Mouse (Mus musculus): Measurements from ENCODE around the gene Arrb1. TPM values are rescaled to one million over a fixed set of nuclear protein-coding genes. Genes with fewer than 3 reads are reported as not detected.

The Arrb1 gene
- polyA plus RNA-seq, 1 experiment, result 43.4 TPM

DNA sequence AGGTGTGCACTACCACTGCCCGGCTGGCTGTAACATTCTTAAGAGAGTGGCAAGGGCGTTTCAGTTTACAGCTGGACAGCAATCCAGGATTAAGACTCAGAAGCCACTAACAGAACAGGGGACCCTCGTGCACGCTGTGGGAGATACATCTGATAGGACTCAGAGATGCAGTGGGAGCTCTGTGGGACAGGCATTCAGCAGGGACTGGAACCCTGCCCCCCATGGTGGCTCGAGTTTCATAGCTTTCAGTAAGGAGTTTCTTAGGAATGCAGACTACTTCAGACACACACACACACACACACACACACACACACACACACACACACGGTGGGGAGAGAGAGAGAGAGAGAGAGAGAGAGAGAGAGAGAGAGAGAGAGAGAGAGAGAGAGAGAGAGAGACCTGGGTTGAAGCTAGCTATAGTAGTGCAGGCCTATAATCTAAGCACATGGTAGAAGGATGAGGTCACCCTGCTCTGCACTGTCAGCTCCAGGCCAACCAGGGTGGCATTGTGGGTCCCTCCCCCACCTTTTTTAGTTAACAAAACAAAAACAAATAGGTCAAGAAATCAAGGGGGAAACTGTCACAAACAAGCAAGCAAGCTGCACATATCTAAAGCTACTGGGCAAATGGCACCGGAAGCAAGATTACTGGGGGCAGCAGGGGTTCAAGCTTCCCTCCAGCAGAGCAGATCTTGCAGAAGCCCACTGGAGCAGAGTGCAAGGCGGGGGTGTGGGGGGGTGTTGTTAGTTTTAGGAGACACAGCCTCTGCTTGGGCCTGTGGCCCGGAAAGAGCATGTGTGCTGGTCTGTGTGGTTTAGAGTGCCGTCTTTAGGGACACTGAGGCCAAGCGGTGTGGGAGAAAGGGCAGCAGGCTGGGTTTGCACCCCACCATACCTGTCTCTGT, 12.6 kb downstream of the Arrb1 start:
- Histone ChIP-seq H3K9me3 (peaks cover 13% of the 10 kb centered on the region), H3K27me3 (replicated peaks) (no peaks in the 10 kb centered on the region), H3K4me3 (replicated peaks) (peak overlapping the region; percentile 23), H3K36me3 (replicated peaks; ENCODE audit: low read length) (peaks cover 96% of the 10 kb centered on the region), H3K4me1 (peaks cover 100% of the 10 kb centered on the region)
- TF ChIP-seq FLI1 (IDR thresholded peaks at IDR 0.05; ENCODE audit: low read length), result no peak

DNA sequence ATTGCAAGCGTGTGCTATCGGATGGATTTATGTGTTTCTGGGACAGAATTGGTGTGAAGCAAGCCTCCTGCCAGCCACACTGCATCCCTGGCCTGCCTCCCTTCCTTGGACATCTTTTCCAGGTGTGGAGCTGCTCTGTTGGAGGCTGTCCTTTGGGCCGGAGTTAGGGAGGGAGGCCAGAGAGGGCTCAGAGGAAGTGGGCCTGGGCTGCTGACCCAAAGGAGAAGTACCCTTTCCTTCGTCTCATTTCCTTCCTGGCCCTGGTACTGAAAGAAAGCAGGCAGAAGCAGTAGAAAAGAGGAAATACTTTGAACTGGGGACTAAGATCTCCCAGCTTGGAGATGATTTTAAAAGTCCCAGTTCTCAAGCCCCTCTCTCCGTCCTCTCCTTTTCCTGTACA, 14.4 kb downstream of the Arrb1 start:
- H3K4me3 ChIP-seq (replicated peaks), result peak overlapping the region; percentile 19
- no peaks in the 10 kb centered on the region for H3K27me3 ChIP-seq (replicated peaks)
- H3K4me1 ChIP-seq, result peaks cover 100% of the 10 kb centered on the region
- H3K9me3 ChIP-seq, result peaks cover 13% of the 10 kb centered on the region
- no peak for TF ChIP-seq FLI1 (IDR thresholded peaks at IDR 0.05; ENCODE audit: low read length)
- no peak for TF ChIP-seq GATA1 (IDR thresholded peaks at IDR 0.05; ENCODE audit: borderline replicate concordance, low read length)
- H3K36me3 ChIP-seq (replicated peaks; ENCODE audit: low read length), result peaks cover 97% of the 10 kb centered on the region

DNA sequence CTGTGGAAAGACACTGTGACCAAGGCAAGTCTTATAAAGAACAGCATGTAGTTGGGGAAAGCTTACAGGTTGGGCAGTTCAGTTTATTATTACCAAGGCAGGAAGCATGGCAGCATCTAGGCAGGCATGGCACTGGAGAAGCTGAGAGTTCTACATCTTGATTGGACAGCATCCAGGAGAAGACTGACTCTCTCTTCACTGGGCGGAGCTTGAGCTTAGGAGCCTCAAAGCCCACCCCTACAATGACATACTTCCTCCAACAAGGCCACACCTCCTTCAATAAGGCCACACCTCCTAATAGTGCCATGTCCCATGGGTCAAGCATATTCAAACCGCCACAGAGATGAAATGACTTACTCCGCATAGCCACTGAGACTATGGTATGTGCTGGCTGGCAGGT, 16.4 kb downstream of the Arrb1 start:
- Histone ChIP-seq H3K9me3 (peaks cover 13% of the 10 kb centered on the region), H3K4me3 (replicated peaks) (no peak overlapping the region), H3K36me3 (replicated peaks; ENCODE audit: low read length) (peaks cover 94% of the 10 kb centered on the region), H3K27me3 (replicated peaks) (no peaks in the 10 kb centered on the region), H3K4me1 (peaks cover 100% of the 10 kb centered on the region)
- TF ChIP-seq GATA1 (IDR thresholded peaks at IDR 0.05; ENCODE audit: borderline replicate concordance, low read length) (no peak), FLI1 (IDR thresholded peaks at IDR 0.05; ENCODE audit: low read length) (no peak)

DNA sequence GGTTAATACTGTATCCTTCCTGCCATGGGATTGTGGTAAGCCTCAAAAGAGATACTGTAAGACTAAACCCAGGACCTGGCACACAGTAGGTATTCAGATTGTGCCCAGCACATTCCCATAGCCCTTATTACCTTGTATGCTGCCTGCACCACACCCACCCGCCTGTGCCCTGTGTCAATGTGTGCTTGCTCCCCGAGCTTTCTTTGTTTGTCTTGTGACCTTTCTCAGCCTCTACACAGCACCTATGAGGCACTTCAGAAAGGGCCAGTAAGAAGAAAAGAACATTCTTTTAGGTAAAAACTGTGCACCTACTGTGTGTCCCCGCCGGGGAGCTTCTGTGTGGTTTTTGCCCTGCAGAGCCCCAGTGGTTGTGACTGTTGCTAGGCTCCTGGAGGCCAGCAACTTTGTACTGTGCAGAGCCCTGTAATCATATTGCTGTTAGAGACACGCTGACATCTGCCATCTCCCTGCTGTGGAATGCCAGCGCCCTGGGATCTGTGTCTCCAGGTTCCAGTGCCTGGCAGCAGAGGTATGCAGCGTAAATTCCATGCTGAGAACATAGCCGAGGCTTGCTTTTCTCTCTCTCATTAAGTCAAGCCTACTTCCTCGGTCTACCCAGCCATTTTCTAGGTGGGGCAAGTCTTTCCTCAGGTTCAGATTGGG, 18.1 kb downstream of the Arrb1 start:
- H3K27me3 ChIP-seq (replicated peaks), result no peaks in the 10 kb centered on the region
- no peak overlapping the region for H3K4me3 ChIP-seq (replicated peaks)
- no peak for TF ChIP-seq GATA1 (IDR thresholded peaks at IDR 0.05; ENCODE audit: borderline replicate concordance, low read length)
- TF ChIP-seq FLI1 (IDR thresholded peaks at IDR 0.05; ENCODE audit: low read length), result no peak
- H3K4me1 ChIP-seq, result peaks cover 100% of the 10 kb centered on the region
- peaks cover 13% of the 10 kb centered on the region for H3K9me3 ChIP-seq
- H3K36me3 ChIP-seq (replicated peaks; ENCODE audit: low read length), result peaks cover 98% of the 10 kb centered on the region

DNA sequence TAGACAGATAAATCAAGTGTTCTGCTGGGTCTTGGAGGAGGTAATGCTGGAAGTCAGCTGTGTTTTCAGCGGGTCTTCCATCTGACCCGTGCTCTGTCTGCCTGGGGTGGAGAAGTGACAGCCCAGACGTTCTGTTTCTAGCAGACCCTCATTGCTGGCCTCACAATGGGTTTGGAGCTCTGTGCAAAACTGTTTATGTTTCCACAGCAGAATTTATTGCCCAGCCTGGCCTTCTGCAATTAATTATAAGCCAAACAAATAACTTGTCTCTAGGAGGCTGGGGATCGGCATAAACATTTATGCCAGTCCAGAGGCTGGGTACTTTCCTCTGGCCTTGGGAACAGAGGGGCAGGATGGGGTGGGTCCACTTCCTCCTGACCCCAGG, 18.6 kb downstream of the Arrb1 start:
- Histone ChIP-seq H3K27me3 (replicated peaks) (no peaks in the 10 kb centered on the region), H3K4me1 (peaks cover 98% of the 10 kb centered on the region), H3K36me3 (replicated peaks; ENCODE audit: low read length) (peaks cover 95% of the 10 kb centered on the region), H3K4me3 (replicated peaks) (no peak overlapping the region), H3K9me3 (peaks cover 13% of the 10 kb centered on the region)
- TF ChIP-seq GATA1 (IDR thresholded peaks at IDR 0.05; ENCODE audit: borderline replicate concordance, low read length) (no peak), FLI1 (IDR thresholded peaks at IDR 0.05; ENCODE audit: low read length) (no peak)

DNA sequence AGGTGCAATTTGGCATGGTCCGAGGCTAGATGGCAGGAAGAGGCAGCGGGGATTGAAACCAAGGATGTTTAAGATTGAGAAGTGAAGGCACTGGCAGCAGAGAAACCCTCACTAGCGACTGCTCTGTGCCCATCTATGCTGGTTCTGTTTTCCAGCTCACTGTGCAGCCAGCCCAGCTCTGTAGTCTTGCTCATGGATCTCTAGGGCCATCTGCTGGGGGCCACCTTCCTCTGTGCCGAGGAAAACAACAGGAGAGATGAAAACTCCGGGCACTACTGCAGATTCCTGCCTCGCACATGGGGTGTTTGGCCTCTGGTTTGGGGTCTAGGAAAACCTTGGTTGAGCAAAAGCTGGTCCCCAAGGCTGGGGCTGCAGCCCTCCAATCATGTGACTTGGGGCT, 20.6 kb downstream of the Arrb1 start:
- no peak for TF ChIP-seq GATA1 (IDR thresholded peaks at IDR 0.05; ENCODE audit: borderline replicate concordance, low read length)
- no peak for TF ChIP-seq FLI1 (IDR thresholded peaks at IDR 0.05; ENCODE audit: low read length)
- Histone ChIP-seq H3K4me3 (replicated peaks) (no peak overlapping the region), H3K36me3 (replicated peaks; ENCODE audit: low read length) (peaks cover 95% of the 10 kb centered on the region), H3K4me1 (peaks cover 98% of the 10 kb centered on the region), H3K9me3 (peaks cover 5% of the 10 kb centered on the region), H3K27me3 (replicated peaks) (no peaks in the 10 kb centered on the region)

DNA sequence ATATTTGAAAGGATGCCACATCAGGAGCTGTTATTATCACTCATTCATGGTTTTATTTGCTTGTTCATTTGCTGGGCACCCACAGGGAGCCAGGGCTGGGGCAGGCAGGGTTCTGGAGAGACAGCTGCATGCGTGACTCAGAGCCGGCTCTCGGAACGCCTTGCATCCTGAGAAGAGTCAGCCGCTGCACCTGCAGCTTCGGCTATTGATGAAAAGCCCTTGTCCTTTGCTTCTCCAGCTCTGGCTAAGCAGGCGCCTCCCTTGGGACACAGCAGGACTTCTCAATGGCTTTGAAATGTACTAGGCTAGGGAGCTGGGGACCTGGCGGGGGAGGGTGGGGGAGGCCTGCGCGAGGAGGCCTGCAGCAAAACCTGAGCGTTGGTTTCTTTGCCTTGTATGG, 23.8 kb downstream of the Arrb1 start:
- TF ChIP-seq FLI1 (IDR thresholded peaks at IDR 0.05; ENCODE audit: low read length) (no peak), GATA1 (IDR thresholded peaks at IDR 0.05; ENCODE audit: borderline replicate concordance, low read length) (no peak)
- no peaks in the 10 kb centered on the region for H3K9me3 ChIP-seq
- peak overlapping the region; percentile 62 for H3K4me3 ChIP-seq (replicated peaks)
- peaks cover 94% of the 10 kb centered on the region for H3K36me3 ChIP-seq (replicated peaks; ENCODE audit: low read length)
- no peaks in the 10 kb centered on the region for H3K27me3 ChIP-seq (replicated peaks)
- H3K4me1 ChIP-seq, result peaks cover 98% of the 10 kb centered on the region

DNA sequence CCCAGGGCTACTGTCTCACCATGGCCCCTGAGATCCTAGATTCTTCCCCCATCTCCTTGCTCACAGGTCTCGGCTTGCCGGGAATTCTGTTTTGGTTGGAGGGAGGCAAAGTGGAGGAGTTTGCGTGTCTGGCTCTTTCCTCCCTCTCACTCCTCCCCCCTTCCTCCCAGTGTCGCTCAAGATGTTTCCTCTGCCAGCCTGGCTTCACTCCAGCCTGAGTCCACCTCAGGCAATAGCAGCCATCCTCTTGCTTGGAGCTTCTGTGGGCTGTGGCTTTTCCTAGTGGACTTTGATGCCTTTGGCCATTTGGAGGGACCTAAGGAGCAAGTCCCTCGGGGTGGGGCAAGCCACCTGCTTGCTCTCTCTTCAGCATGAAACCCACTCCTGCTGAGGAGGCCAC, 27.2 kb downstream of the Arrb1 start:
- H3K27me3 ChIP-seq (replicated peaks), result no peaks in the 10 kb centered on the region
- peaks cover 97% of the 10 kb centered on the region for H3K4me1 ChIP-seq
- TF ChIP-seq GATA1 (IDR thresholded peaks at IDR 0.05; ENCODE audit: borderline replicate concordance, low read length) (no peak), FLI1 (IDR thresholded peaks at IDR 0.05; ENCODE audit: low read length) (no peak)
- no peaks in the 10 kb centered on the region for H3K9me3 ChIP-seq
- H3K36me3 ChIP-seq (replicated peaks; ENCODE audit: low read length), result peaks cover 96% of the 10 kb centered on the region
- peak overlapping the region; percentile 79 for H3K4me3 ChIP-seq (replicated peaks)

DNA sequence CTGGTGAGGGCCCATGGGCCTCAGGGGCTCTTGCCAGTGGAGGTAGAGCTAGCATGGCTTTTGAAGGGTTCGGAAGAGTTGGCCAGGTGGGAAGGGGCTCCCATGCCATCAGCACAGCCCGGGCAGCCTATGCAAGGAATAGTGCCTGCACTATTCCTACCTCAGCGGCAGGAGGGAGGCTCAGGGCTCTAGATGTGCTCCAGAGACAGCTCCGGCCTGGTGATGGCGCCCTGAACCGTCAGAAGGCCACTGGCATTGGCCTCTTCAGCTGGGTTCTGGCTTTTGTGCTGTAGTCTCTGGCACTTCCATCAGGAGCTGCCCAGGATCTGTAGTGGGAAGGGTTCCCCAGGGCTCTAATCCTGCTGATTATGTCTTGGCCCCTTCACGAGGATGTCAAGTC, 28.0 kb downstream of the Arrb1 start:
- Histone ChIP-seq H3K4me3 (replicated peaks) (peak overlapping the region; percentile 51), H3K27me3 (replicated peaks) (no peaks in the 10 kb centered on the region), H3K4me1 (peaks cover 97% of the 10 kb centered on the region), H3K36me3 (replicated peaks; ENCODE audit: low read length) (peaks cover 96% of the 10 kb centered on the region), H3K9me3 (no peaks in the 10 kb centered on the region)
- TF ChIP-seq GATA1 (IDR thresholded peaks at IDR 0.05; ENCODE audit: borderline replicate concordance, low read length) (no peak), FLI1 (IDR thresholded peaks at IDR 0.05; ENCODE audit: low read length) (no peak)

DNA sequence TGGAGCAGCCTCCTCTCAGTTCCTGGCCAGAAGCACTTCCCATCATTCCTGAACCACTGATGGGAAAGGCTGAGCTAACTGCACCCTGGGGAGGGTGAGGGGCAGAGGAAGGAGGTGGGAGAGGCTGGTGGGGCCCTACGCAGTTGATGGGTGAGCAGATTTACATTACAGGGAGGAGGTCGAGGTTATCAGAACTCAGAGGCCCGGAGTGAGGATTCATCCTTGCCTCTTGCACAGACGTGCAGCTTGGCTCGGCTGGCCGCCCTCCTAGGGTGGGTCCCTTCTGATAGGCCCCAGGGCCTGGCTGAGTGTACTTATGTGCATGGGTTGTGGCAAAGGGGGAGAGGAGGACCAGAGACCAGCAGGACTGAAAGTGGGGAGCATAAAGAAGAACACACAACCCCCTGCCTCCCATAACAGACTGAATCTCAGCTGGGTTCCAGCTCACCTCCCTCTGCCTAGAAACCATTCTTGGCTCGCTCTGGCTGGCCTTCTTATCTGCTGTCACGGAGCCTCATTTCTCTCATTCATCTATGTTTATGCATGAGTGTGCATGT, 30.1 kb downstream of the Arrb1 start:
- H3K4me3 ChIP-seq (replicated peaks), result no peak overlapping the region
- H3K9me3 ChIP-seq, result no peaks in the 10 kb centered on the region
- peaks cover 99% of the 10 kb centered on the region for H3K4me1 ChIP-seq
- TF ChIP-seq GATA1 (IDR thresholded peaks at IDR 0.05; ENCODE audit: borderline replicate concordance, low read length), result no peak
- no peak for TF ChIP-seq FLI1 (IDR thresholded peaks at IDR 0.05; ENCODE audit: low read length)
- peaks cover 99% of the 10 kb centered on the region for H3K36me3 ChIP-seq (replicated peaks; ENCODE audit: low read length)
- H3K27me3 ChIP-seq (replicated peaks), result no peaks in the 10 kb centered on the region
